Mouse (Mus musculus) kidney, postnatal 0 days (tissue): ENCODE measurements around the gene Arhgap42. TPM values are rescaled to one million over a fixed set of nuclear protein-coding genes. Genes with fewer than 3 reads are reported as not detected.

Source experiments
- ATAC-seq: fragments of 200-750 bp; cut with Nextera tagmentation; replicated peaks from 2 replicates; pipeline ENCODE4 v1.8.0; 2017; ENCODE audit warnings: low read depth, moderate number of reproducible peaks, moderate TSS enrichment, moderate library complexity; ENCODE audit not compliant: low FRiP score
- DNase-seq: peaks from one replicate; pipeline ENCODE4 v3.0.0-alpha.2; 2016; ENCODE audit warnings: low spot score
- H3K27ac ChIP-seq: fragments of 300-500 bp; sonication (generic); 2 replicates; pipeline ENCODE4 v1.5.1; 2014; ENCODE audit warnings: mild to moderate bottlenecking
- H3K27me3 ChIP-seq: fragments of 300-500 bp; sonication (generic); 2 replicates; pipeline ENCODE4 v1.6.1; 2014; ENCODE audit warnings: low read length, mixed read lengths; ENCODE audit not compliant: insufficient read depth
- H3K36me3 ChIP-seq: fragments of 300-500 bp; sonication (generic); 2 replicates; pipeline ENCODE4 v1.6.1; 2014; ENCODE audit warnings: low read length, mixed read lengths; ENCODE audit not compliant: insufficient read depth
- H3K4me1 ChIP-seq: fragments of 300-500 bp; sonication (generic); replicated peaks from 2 replicates; pipeline ENCODE4 v1.6.1; 2014; ENCODE audit warnings: antibody characterized with exemption, low read length, mixed read lengths; ENCODE audit not compliant: insufficient read depth
- H3K4me2 ChIP-seq: fragments of 300-500 bp; sonication (generic); 2 replicates; pipeline ENCODE4 v1.6.1; 2014; ENCODE audit warnings: mild to moderate bottlenecking, low read length, moderate library complexity, mixed read lengths
- H3K4me3 ChIP-seq: fragments of 300-500 bp; sonication (generic); replicated peaks from 2 replicates; pipeline ENCODE4 v1.5.1; 2014; ENCODE audit warnings: low read depth, low read length
- H3K9ac ChIP-seq: fragments of 300-500 bp; sonication (generic); 2 replicates; pipeline ENCODE4 v1.6.1; 2014; ENCODE audit warnings: low read depth, low read length
- H3K9me3 ChIP-seq: fragments of 300-500 bp; sonication (generic); replicated peaks from 2 replicates; pipeline ENCODE4 v1.6.1; 2016; ENCODE audit warnings: low read length, inconsistent platforms, mixed read lengths
- CTCF ChIP-seq: IDR thresholded peaks from 2 replicates; pipeline ENCODE4 v1.5.1; 2016; ENCODE audit warnings: antibody characterized with exemption, low read depth, mild to moderate bottlenecking, moderate library complexity
- WGBS: fragments of 180-500 bp; shearing (Covaris S2); extraction: QIAGEN DNeasy Blood & Tissue Kit; methylation state at CpG from one replicate; pipeline ENCODE4 v1.1.7; 2014; 5-methylcytosine and 5-hydroxymethylcytosine counted together
- polyA plus RNA-seq: library from polyadenylated mRNA; unstranded; fragments of >200 nt; fragmentation: Nextera tagmentation; extraction: Ambion mirVana; gene quantifications from 2 replicates; pipeline ENCODE4 v1.2.1, GENCODE M21; 2015

The Arhgap42 gene
- polyA plus RNA-seq, 1 experiment from 2014 or later, result 30.8 TPM

- TF ChIP-seq CTCF, result no peak
- DNase-seq, result no peak
- Histone ChIP-seq H3K9me3 (no peaks in the 10 kb centered on the region), H3K9ac (no peak overlapping the region), H3K4me1 (0 out of 2 replicates have a peak, but pooled peaks cover 5% of the 10 kb centered on the region), H3K27me3 (no peaks in the 10 kb centered on the region), H3K4me2 (no peak overlapping the region), H3K4me3 (no peak overlapping the region), H3K27ac (no peak overlapping the region), H3K36me3 (no peaks in the 10 kb centered on the region)
- WGBS, result 76% methylated on average over 3 of the region's 3 CpGs
- ATAC-seq, result no peak
These were observed 80.7 kb downstream of the Arhgap42 start for GRCm38 (mm10) chr9:9158241-9158640.

- 88% methylated on average over 2 of the region's 2 CpGs for whole genome bisulfite sequencing
- ATAC-seq, result no peak
These were observed 81.5 kb downstream of the Arhgap42 start for GRCm38 (mm10) chr9:9157425-9157824.

GRCm38 (mm10) chr9:9154636-9155035, 84.3 kb downstream of the Arhgap42 start:
- DNase-seq (no peak), ATAC-seq (no peak)
- TF ChIP-seq CTCF, result no peak
- H3K36me3 ChIP-seq, result no peaks in the 10 kb centered on the region
- H3K4me3 ChIP-seq, result no peak overlapping the region
- 84% methylated on average over 3 of the region's 3 CpGs for WGBS
- H3K4me1 ChIP-seq, result 0 out of 2 replicates have a peak, but pooled peaks cover 5% of the 10 kb centered on the region
- no peaks in the 10 kb centered on the region for H3K27me3 ChIP-seq
- H3K27ac ChIP-seq, result no peak overlapping the region
- no peaks in the 10 kb centered on the region for H3K9me3 ChIP-seq
- H3K9ac ChIP-seq, result no peak overlapping the region
- H3K4me2 ChIP-seq, result no peak overlapping the region

More at GRCm38 (mm10) chr9:9157425-9157824, 81.5 kb downstream of the Arhgap42 start:
- Histone ChIP-seq H3K9me3 (no peaks in the 10 kb centered on the region), H3K9ac (no peak overlapping the region), H3K27me3 (no peaks in the 10 kb centered on the region), H3K4me3 (no peak overlapping the region), H3K36me3 (no peaks in the 10 kb centered on the region), H3K4me1 (0 out of 2 replicates have a peak, but pooled peaks cover 5% of the 10 kb centered on the region), H3K4me2 (no peak overlapping the region), H3K27ac (no peak overlapping the region)
- no peak for TF ChIP-seq CTCF
- DNase-seq, result no peak

- no peak for TF ChIP-seq CTCF
- Histone ChIP-seq H3K9ac (no peak overlapping the region), H3K4me1 (no peaks in the 10 kb centered on the region), H3K36me3 (no peaks in the 10 kb centered on the region), H3K27me3 (no peaks in the 10 kb centered on the region), H3K4me3 (no peak overlapping the region), H3K9me3 (no peaks in the 10 kb centered on the region), H3K27ac (no peak overlapping the region), H3K4me2 (no peak overlapping the region)
- 80% methylated on average over 7 of the region's 7 CpGs for WGBS
- DNase-seq (no peak), ATAC-seq (peak; percentile 78)
These were observed 94.4 kb downstream of the Arhgap42 start for GRCm38 (mm10) chr9:9144301-9145121.

GRCm38 (mm10) chr9:9143102-9143501, 95.8 kb downstream of the Arhgap42 start:
- Histone ChIP-seq H3K9me3 (no peaks in the 10 kb centered on the region), H3K9ac (no peak overlapping the region), H3K4me1 (no peaks in the 10 kb centered on the region), H3K4me2 (no peak overlapping the region), H3K27ac (no peak overlapping the region), H3K27me3 (no peaks in the 10 kb centered on the region), H3K36me3 (no peaks in the 10 kb centered on the region), H3K4me3 (no peak overlapping the region)
- WGBS, result 68% methylated on average over 5 of the region's 5 CpGs
- ATAC-seq (no peak), DNase-seq (no peak)
- no peak for TF ChIP-seq CTCF

- WGBS, result 57% methylated on average over 7 of the region's 7 CpGs
- Histone ChIP-seq H3K4me3 (no peak overlapping the region), H3K4me1 (no peaks in the 10 kb centered on the region), H3K36me3 (no peaks in the 10 kb centered on the region), H3K27me3 (no peaks in the 10 kb centered on the region), H3K9me3 (no peaks in the 10 kb centered on the region), H3K27ac (no peak overlapping the region), H3K9ac (no peak overlapping the region), H3K4me2 (no peak overlapping the region)
- ATAC-seq, result no peak
- no peak for DNase-seq
- no peak for TF ChIP-seq CTCF
These were observed 96.3 kb downstream of the Arhgap42 start for GRCm38 (mm10) chr9:9142561-9142960.
